Mouse (Mus musculus): ENCODE measurements around the gene Swi5. TPM values are rescaled to one million over a fixed set of nuclear protein-coding genes. Genes with fewer than 3 reads are reported as not detected.
A peak's percentile ranks its signal among the peaks of the same experiment; 100 is the strongest.

The Swi5 gene
- polyA plus RNA-seq, 1 experiment from 2014 or later = 397 TPM

DNA sequence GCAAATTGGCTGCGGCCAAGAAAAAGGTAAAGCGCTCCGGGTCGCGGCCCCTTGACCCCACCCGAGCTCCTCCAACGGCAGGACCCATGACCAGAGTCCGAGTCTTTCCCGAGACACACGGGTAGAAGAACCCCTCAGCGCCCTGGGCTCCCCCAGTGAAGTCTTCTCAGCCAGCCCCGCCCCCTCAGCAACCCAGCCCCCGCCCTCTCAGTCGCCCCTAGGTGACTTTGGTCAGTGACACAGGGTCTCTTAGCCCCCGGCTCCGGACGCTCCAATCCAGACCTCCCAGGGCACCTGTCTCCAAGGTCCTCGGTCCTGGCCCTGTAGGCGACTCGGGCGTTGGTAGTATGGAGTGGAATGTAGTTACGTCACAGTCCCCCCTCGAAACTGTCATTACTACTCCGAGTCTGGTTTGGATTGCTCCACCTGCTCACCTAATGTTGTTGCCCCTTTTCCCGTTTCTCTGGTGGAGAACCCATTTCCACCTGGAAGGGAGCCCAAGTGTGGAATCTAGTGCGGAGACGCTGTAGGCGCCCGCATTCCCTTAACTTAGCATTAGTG lies 576 bp upstream of the Swi5 start:
- H3K27me3 ChIP-seq = no peaks in the 10 kb centered on the region
- WGBS = 4% methylated on average over 20 of the region's 29 CpGs
- H3K9me3 ChIP-seq = no peaks in the 10 kb centered on the region
- peak overlapping the region; percentile 89 for H3K4me3 ChIP-seq (replicated peaks)
- H3K4me1 ChIP-seq = peaks cover 21% of the 10 kb centered on the region
- peak overlapping the region; percentile 82 for H3K4me2 ChIP-seq
- ATAC-seq (ENCODE audit: low FRiP score) = peak; percentile 64
- peak overlapping the region; percentile 59 for H3K27ac ChIP-seq
- H3K36me3 ChIP-seq (replicated peaks) = peaks cover 24% of the 10 kb centered on the region
- peak overlapping the region; percentile 89 for H3K9ac ChIP-seq

DNA sequence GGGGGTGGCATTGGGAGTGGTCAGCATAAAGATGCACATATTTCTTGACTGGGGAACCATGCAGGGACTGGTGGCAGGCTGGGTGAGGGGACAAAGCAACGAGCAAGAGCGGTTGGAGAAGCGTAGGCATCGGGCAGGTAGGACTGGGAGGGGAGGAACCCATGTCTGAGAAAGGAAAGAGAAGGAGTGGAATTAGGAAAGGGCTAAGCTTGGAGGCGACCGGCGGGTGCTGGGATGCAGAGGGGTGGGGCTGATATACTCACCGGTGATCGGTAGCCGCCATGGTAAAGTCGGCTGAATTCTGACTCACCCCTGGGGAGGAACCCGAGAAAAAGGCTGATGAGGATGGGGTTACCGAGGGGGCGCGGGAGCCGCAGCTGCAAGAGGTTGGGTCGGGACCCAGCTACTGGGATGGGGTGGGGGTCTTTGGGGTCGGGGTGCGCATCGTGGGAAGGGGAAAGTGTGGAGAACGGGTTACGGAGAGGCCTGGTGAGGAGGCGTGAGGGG lies 488 bp downstream of the Swi5 start, which contains the start of gene Golga2:
Golga2 (plus strand) TSS at position 51 of the 507 bp plus-strand sequence.
- Histone ChIP-seq H3K27me3 (no peaks in the 10 kb centered on the region), H3K9ac (peak within 1 kb of the TSS; percentile 90), H3K4me2 (peak within 1 kb of the TSS; percentile 91), H3K4me3 (replicated peaks) (peak within 1 kb of the TSS; percentile 89), H3K4me1 (peaks cover 21% of the 10 kb centered on the region), H3K9me3 (no peaks in the 10 kb centered on the region), H3K27ac (peak within 1 kb of the TSS; percentile 75), H3K36me3 (replicated peaks) (peaks cover 31% of the 10 kb centered on the region)
- under 1% methylated on average over 22 of the region's 23 CpGs for WGBS
- ATAC-seq (ENCODE audit: low FRiP score) = no peak; the same call in 1 of the 2 replicates

DNA sequence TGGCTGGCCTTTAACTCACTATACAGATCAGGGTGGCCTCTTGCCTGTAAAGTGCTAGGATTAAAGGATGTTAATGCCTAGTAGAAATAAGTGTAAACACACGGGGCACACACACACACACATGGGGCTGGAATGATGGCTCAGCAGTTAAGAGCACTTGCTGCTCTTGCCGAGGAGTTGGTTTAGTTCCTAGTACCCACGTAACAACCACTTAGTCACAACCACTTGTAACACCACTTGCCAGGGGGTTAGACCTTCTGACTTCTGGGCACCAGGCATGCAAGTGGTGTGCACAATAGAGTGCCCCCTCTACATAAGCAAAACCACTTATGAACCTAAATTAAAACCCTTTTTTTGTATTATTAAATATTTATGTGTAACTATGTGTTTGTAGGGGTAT lies 3.9 kb downstream of the Swi5 start:
- Histone ChIP-seq H3K27ac (no peak overlapping the region), H3K36me3 (replicated peaks) (peaks cover 56% of the 10 kb centered on the region), H3K27me3 (no peaks in the 10 kb centered on the region), H3K4me3 (replicated peaks) (no peak overlapping the region), H3K9ac (no peak overlapping the region), H3K4me2 (no peak overlapping the region), H3K4me1 (peaks cover 16% of the 10 kb centered on the region), H3K9me3 (no peaks in the 10 kb centered on the region)
- WGBS = 96% methylated on average over 3 of the region's 3 CpGs
- no peak for ATAC-seq (ENCODE audit: low FRiP score)

DNA sequence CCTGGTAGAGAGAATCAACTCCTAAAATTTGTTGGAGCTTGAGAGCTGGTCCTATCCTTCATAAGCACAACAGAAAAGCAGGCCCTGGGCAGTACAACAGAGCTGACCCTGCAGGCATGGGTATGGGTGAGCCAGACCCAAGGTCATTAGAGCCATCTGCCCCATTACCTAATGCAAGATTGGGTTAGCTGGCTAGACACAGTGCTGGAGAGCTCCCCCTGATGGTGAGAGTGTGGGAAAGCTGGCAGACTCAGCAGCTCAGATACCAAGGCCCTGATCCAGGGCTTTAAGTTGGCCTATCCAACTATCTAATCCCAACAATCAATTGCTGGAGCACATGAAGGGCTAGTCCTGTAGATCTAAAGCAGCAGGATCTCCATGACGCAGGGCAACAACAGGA lies 5.1 kb downstream of the Swi5 start:
- Histone ChIP-seq H3K27me3 (no peaks in the 10 kb centered on the region), H3K9ac (no peak overlapping the region), H3K27ac (no peak overlapping the region), H3K36me3 (replicated peaks) (peaks cover 69% of the 10 kb centered on the region), H3K9me3 (no peaks in the 10 kb centered on the region), H3K4me1 (peaks cover 11% of the 10 kb centered on the region), H3K4me2 (no peak overlapping the region), H3K4me3 (replicated peaks) (no peak overlapping the region)
- ATAC-seq (ENCODE audit: low FRiP score) = no peak
- WGBS = 85% methylated on average over 1 of the region's 1 CpGs

DNA sequence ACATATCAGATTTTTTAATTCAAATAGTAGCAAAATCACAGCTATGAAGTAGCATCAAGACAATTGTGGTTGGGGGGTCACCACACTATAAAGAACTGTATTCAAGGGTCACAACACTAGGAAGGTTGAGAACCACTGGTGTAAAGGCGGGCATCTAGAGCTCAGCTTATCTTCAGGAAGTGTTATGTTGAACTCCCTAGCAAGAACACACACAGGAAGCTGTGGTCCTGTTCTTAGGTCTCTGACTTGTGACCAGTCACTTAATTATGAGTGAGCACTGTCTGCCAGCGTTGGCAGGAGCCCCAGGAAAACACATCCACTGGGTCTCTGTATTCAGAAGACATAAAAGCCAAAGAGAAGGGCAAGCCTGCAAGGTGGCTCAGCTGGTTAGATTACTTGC lies 5.6 kb downstream of the Swi5 start:
- Histone ChIP-seq H3K27ac (no peak overlapping the region), H3K9ac (no peak overlapping the region), H3K4me1 (peaks cover 11% of the 10 kb centered on the region), H3K9me3 (no peaks in the 10 kb centered on the region), H3K27me3 (no peaks in the 10 kb centered on the region), H3K4me2 (no peak overlapping the region), H3K36me3 (replicated peaks) (peaks cover 73% of the 10 kb centered on the region), H3K4me3 (replicated peaks) (no peak overlapping the region)
- no peak for ATAC-seq (ENCODE audit: low FRiP score)
- 90% methylated on average over 2 of the region's 2 CpGs for WGBS

DNA sequence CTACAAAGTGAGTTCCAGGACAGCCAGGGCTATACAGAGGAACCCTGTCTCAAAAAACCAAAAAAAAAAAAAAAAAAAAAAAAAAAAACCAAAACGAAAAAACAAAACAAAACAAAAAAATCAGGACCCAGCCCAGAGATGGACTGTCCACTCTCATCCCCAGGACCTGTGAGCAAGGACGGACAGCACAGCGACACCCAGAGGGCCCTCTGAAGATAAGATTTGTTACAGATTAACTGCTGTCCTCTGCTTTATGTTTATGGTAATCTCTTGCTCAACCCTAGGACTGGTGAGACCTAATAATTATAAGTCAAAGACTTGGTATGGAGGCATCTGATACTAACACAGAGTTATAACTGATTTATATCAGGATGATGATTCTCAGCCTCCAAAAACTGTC lies 12.1 kb downstream of the Swi5 start:
- 74% methylated on average over 3 of the region's 3 CpGs for WGBS
- Histone ChIP-seq H3K36me3 (replicated peaks) (peaks cover 42% of the 10 kb centered on the region), H3K4me2 (no peak overlapping the region)

DNA sequence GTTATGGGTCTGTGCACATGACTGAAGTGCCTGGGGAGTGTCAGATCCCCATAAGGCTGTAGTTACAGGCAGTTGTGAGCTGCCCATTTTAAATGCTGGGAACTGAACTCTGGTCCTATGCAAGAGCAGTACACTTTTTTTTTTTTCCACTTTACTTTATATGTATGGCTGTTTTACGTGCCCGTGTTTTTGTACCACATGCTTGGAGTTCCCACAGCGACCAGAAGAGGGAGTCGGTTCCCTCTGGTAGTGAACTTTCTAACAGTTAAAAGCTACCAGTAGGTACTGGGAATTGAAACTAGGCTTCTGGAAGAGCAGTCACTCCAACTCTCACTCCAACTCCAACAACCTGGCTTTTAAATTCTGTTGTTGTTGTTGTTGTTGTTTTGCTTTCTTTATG lies 27.2 kb downstream of the Swi5 start:
- Histone ChIP-seq H3K4me3 (replicated peaks) (peak overlapping the region; percentile 70; the same call in 1 of the 2 replicates), H3K4me2 (peak overlapping the region; percentile 82; the same call in 1 of the 2 replicates)
- ATAC-seq (ENCODE audit: low FRiP score) = peak; percentile 10; the same call in 1 of the 2 replicates

More for the DNA sequence above, 12.1 kb downstream of the Swi5 start:
- Histone ChIP-seq H3K4me1 (no peaks in the 10 kb centered on the region), H3K9me3 (no peaks in the 10 kb centered on the region), H3K27me3 (no peaks in the 10 kb centered on the region), H3K4me3 (replicated peaks) (no peak overlapping the region), H3K9ac (no peak overlapping the region), H3K27ac (no peak overlapping the region)
- ATAC-seq (ENCODE audit: low FRiP score) = no peak

DNA sequence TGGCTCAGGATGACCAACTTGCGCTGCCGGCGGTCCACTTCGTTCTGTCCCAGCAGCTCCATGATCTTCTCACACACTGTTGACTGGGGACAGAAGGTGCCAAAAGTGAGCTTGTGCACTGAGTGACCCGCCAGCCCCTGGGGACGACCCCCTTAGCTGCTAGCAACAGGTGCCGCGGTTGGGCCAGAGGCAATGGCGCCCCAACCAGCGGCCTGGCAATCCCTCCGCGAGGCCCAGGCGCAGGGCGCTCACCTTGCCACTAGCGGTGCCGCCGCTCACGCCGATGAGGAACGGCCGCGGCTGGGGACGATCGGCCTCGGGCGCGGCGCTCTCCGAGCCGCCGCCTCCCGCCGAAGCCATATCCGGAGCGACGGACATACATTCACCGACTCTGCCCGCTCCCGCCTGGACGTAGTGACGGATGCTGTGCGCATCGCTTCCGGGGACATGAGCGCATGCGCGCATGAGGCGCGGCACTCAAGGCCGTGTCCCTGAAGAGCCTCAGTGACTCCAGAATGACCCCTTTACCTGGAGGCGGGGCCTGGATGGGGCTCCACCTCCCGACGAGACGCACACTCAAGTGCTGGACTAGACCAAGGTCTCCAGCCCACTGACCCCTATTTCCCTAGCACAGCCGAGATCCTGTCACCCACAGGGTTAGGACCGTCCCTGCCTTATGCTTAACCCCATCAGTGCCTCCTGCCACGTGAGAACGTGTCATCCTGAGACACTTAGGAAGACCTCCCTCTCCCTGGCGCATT lies 28.0 kb downstream of the Swi5 start, which contains the start of gene Uck1:
Uck1 (minus strand) TSS at position 503 of the 761 bp plus-strand sequence.
- peak within 1 kb of the TSS; percentile 47; the same call in 1 of the 2 replicates for H3K27ac ChIP-seq
- peak; percentile 91 for ATAC-seq (ENCODE audit: low FRiP score)
- 1% methylated on average over 59 of the region's 59 CpGs for WGBS

More for the DNA sequence above, 27.2 kb downstream of the Swi5 start:
- no peak overlapping the region for H3K9ac ChIP-seq
- WGBS = 36% methylated on average over 4 of the region's 4 CpGs
- peaks cover 31% of the 10 kb centered on the region for H3K36me3 ChIP-seq (replicated peaks)
- peaks cover 10% of the 10 kb centered on the region for H3K4me1 ChIP-seq
- H3K9me3 ChIP-seq = no peaks in the 10 kb centered on the region
- H3K27ac ChIP-seq = no peak overlapping the region
- no peaks in the 10 kb centered on the region for H3K27me3 ChIP-seq

DNA sequence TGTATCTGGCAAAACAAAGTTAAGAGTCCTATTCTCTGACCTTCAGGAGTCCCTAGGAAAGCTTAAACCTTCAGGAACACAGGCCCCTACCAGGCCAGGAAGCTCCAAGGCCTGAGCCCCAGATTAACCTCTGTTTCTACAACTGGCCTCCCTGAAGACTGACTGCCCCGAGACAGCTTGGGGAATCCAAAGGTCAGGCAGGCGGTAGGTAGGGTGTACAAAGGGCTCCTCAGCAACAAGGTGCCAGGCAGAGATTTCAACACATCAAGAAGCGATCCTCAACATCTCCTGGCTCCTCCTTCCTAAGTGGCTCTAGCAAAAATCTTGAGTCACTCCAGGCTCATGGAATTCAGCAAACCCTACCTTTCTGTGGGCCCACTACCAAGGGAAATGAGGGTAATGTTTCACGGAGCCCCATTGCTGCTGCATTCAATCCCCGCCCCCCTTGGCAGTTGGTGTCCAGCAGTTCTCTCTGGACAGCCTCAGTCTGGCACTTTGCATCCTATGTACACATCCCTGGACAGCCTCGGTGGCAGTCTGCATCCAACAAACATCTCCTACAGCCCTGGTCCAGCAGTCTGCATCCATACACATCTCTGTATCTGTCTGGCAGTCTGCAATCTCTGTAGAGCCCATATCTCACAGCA lies 28.9 kb downstream of the Swi5 start:
- Histone ChIP-seq H3K4me3 (replicated peaks) (peak overlapping the region; percentile 70), H3K27ac (0 out of 2 replicates have a peak overlapping the region, but pooled peaks have one; percentile 47), H3K9me3 (no peaks in the 10 kb centered on the region), H3K4me1 (peaks cover 10% of the 10 kb centered on the region), H3K36me3 (replicated peaks) (peaks cover 42% of the 10 kb centered on the region), H3K9ac (peak overlapping the region; percentile 69), H3K27me3 (no peaks in the 10 kb centered on the region), H3K4me2 (peak overlapping the region; percentile 82)
- 63% methylated on average over 6 of the region's 6 CpGs for WGBS
- 0 out of 2 replicates have a peak, but pooled peaks have one; percentile 24 for ATAC-seq (ENCODE audit: low FRiP score)

More for the DNA sequence above, 28.0 kb downstream of the Swi5 start, which contains the start of gene Uck1:
- H3K36me3 ChIP-seq (replicated peaks) = peaks cover 33% of the 10 kb centered on the region
- H3K4me1 ChIP-seq = peaks cover 10% of the 10 kb centered on the region
- no peaks in the 10 kb centered on the region for H3K27me3 ChIP-seq
- peak within 1 kb of the TSS; percentile 70 for H3K4me3 ChIP-seq (replicated peaks)
- peak within 1 kb of the TSS; percentile 82 for H3K4me2 ChIP-seq
- H3K9me3 ChIP-seq = no peaks in the 10 kb centered on the region
- peak within 1 kb of the TSS; percentile 69 for H3K9ac ChIP-seq

DNA sequence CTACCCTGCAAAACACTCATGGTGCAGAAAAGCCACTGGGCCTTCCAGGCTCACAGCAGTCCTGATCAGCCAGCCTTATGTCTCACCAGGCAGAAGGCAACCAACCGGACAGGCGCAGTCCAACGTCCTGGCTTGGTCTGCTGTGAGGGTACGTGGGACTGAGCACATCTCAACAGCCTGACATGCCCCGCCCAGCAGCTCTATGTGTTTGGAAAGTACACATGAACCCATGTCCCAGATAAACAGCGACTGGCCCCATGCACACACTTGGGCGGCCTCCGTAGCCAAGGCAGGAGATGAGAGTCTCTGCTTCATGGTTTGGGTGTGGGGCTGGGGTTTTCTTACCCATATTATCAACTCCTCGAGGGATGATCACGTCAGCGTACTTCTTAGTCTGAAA lies 31.6 kb downstream of the Swi5 start:
- Histone ChIP-seq H3K27ac (no peak overlapping the region), H3K4me3 (replicated peaks) (no peak overlapping the region), H3K4me1 (peaks cover 10% of the 10 kb centered on the region), H3K36me3 (replicated peaks) (peaks cover 69% of the 10 kb centered on the region), H3K9ac (no peak overlapping the region), H3K27me3 (no peaks in the 10 kb centered on the region), H3K9me3 (no peaks in the 10 kb centered on the region), H3K4me2 (no peak overlapping the region)
- no peak for ATAC-seq (ENCODE audit: low FRiP score)
- WGBS = 93% methylated on average over 11 of the region's 11 CpGs

DNA sequence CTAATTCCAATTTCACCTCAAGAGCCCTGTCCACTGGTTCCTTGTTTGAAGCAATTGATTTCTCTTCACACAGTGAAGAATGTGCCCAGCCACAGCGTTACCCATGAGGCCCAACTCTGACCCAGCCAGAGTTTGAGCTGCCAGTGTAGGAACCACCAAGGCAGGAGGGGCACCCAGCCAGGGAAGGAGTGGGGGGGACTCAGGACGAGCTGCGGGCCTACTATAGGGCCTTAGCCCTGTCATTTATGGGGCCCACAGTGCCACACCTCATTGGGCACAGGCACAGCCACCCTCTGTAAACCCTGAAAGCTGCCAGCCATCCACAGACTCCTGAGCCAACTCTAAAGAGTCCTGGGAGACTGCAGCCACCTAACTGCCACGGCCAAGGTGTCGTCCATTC lies 33.3 kb downstream of the Swi5 start:
- no peak overlapping the region for H3K4me2 ChIP-seq
- no peak overlapping the region for H3K4me3 ChIP-seq (replicated peaks)
- peaks cover 86% of the 10 kb centered on the region for H3K36me3 ChIP-seq (replicated peaks)
- H3K27ac ChIP-seq = no peak overlapping the region
- no peaks in the 10 kb centered on the region for H3K27me3 ChIP-seq
- H3K9ac ChIP-seq = no peak overlapping the region
- 88% methylated on average over 5 of the region's 5 CpGs for WGBS
- H3K9me3 ChIP-seq = no peaks in the 10 kb centered on the region
- no peak for ATAC-seq (ENCODE audit: low FRiP score)
- H3K4me1 ChIP-seq = peaks cover 10% of the 10 kb centered on the region

DNA sequence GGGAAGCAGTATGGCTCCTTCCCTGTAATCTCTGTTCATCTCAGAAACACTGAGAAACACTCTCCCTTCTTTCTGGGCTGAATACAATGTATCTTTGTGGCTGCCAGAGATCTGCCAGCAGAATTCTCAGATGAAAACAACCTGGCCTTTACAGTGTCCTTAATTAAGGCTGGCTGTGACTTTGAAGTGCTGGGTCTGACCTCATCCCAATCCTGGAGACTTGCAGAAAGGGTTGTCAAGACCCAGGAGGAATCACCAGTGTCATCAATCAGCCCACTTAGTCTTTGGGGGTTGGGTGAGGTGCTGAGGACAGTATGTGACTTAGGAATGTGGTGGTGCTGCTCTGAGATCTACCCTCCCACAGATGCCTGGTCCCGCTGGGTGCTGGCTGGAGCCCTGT lies 34.5 kb downstream of the Swi5 start:
- 95% methylated on average over 1 of the region's 1 CpGs for WGBS
- Histone ChIP-seq H3K4me2 (no peak overlapping the region), H3K36me3 (replicated peaks) (peaks cover 94% of the 10 kb centered on the region), H3K27ac (no peak overlapping the region), H3K4me3 (replicated peaks) (no peak overlapping the region), H3K9ac (no peak overlapping the region), H3K9me3 (no peaks in the 10 kb centered on the region), H3K27me3 (no peaks in the 10 kb centered on the region), H3K4me1 (no peaks in the 10 kb centered on the region)
- ATAC-seq (ENCODE audit: low FRiP score) = no peak

Measured in forebrain, embryonic 12.5 days (tissue).